Mouse (Mus musculus) ovary, adult 2 months (tissue): ENCODE results near the gene Zfp575. TPM values are rescaled to one million over a fixed set of nuclear protein-coding genes. Genes with fewer than 3 reads are reported as not detected.

Source experiments
- polyA plus RNA-seq: library from polyadenylated mRNA; depleted of rRNA; stranded (reverse); fragments of >200 nt; gene quantifications from 2 replicates; pipeline ENCODE4 v1.2.3, GENCODE M21; 2012; rRNA removed

Gene Zfp575
- polyA plus RNA-seq: 0.87 and 0.89 TPM in 2 replicates

GRCm38 (mm10) chr7:24587330-24588105 is at the start of gene Zfp575, which contains the start of gene Ethe1:
Gene Zfp575, minus strand, starts transcription at chr7:24587641.
Gene Ethe1, plus strand, starts transcription at chr7:24587543.

DNA sequence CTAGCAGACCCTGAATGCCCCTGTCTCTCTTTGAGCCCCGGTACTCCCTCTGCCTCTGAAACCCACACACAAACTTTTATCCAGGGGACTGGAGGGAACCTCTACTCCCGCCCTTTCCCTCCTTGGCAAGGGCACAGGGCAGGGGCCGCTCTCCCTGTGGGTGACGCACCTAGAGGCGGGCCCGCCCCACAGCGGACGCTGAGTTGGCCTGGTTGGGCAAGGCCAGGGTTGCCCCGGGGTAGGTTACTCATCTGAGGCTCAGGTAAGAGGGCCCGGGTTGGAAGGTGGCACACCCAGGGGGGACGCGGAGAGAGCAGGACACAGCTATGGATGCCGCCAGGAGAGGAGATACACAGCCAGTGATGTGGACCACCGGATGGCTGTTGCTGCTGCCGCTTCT is 48.8 kb upstream of the Zfp575 start, which contains the start of gene Lypd3:
TSS of gene Lypd3 (plus strand) at position 287 of the 400 bp plus-strand sequence.

DNA sequence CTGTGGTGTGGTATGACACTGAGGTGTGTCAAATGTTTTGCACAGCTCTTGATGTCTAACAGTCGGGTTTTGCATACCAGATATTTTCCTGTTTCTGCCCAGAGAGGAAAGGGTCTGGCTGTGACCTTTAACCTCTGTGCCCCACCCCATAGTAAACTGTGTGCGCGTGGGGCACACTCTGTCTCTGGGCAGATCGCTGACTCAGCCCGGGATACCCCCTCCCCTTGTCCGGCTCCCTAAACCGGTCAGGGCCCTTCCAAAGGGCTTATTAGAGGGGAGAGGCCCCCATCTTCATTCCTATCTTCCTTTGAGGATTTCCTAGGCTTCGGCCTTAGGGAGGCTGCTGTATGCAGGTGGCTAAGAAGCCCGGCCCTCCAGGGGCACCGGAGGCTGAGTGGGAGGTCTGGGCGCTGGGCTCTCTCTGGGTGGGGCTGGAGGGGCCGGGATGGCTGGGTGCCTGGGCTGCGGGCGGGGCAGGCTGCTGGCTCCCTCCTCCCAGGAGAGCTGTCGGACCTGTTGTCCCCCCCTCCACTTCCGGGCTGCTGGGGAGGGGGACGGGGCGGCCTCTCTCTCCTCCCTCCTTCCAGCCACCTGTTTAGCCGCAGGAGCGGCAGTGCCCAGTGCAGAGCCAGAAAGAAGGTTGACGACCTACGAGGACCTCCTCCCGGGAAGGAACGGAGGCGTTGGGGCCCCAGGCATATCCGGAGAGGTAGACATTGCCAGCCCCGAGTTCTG is 22.9 kb upstream of the Zfp575 start, which contains the start of gene Phldb3:
TSS of gene Phldb3 (plus strand) at position 620 of the 735 bp plus-strand sequence.

GRCm38 (mm10) chr7:24546068-24546614 is 41.3 kb downstream of the Zfp575 start, which contains the start of the genes Pinlyp and Xrcc1:
Gene Pinlyp, minus strand, starts transcription at chr7:24546118.
Gene Xrcc1, plus strand, starts transcription at chr7:24546289.

Other genes with a start within 250 kb of the Zfp575 start
- gene Lypd5, start 238.4 kb downstream of the Zfp575 start, polyA plus RNA-seq: not detected in 2 replicates
- 26.2 and 26.4 TPM in 2 replicates for gene Kcnn4, start 217.4 kb downstream of the Zfp575 start, polyA plus RNA-seq
- gene Smg9, start 188.0 kb downstream of the Zfp575 start, polyA plus RNA-seq: 57.8 and 74.7 TPM in 2 replicates
- 0.09 and 0.11 TPM in 2 replicates for gene Irgc1, start 135.3 kb downstream of the Zfp575 start, polyA plus RNA-seq
- gene Plaur, start 125.2 kb downstream of the Zfp575 start, polyA plus RNA-seq: 14.4 and 15.2 TPM in 2 replicates
- 39.2 and 47.2 TPM in 2 replicates for gene Cadm4, start 105.6 kb downstream of the Zfp575 start, polyA plus RNA-seq
- gene Zfp428, start 80.6 kb downstream of the Zfp575 start, polyA plus RNA-seq: 64.6 and 76.6 TPM in 2 replicates
- gene AC161166.1, start 75.2 kb downstream of the Zfp575 start, polyA plus RNA-seq: not detected in 2 replicates
- gene Irgq, start 57.0 kb downstream of the Zfp575 start, polyA plus RNA-seq: 21.1 and 23.3 TPM in 2 replicates
- 7.3 and 9.0 TPM in 2 replicates for gene Pinlyp, start 41.5 kb downstream of the Zfp575 start, polyA plus RNA-seq
- gene Xrcc1, start 41.4 kb downstream of the Zfp575 start, polyA plus RNA-seq: 68.3 and 73.5 TPM in 2 replicates
- gene Ethe1, start 98 bp downstream of the Zfp575 start, polyA plus RNA-seq: 29.5 and 37.1 TPM in 2 replicates
- gene Phldb3, start 23.1 kb upstream of the Zfp575 start, polyA plus RNA-seq: 2.6 and 3.5 TPM in 2 replicates
- 3.0 and 3.6 TPM in 2 replicates for gene Lypd3, start 48.9 kb upstream of the Zfp575 start, polyA plus RNA-seq
- gene Tex101, start 89.0 kb upstream of the Zfp575 start, polyA plus RNA-seq: not detected in 2 replicates
- gene BC049730, start 121.6 kb upstream of the Zfp575 start, polyA plus RNA-seq: not detected in 2 replicates
- gene Gm4763, start 139.3 kb upstream of the Zfp575 start, polyA plus RNA-seq: not detected in 2 replicates
- gene Cd177, start 172.7 kb upstream of the Zfp575 start, polyA plus RNA-seq: 3.6 and 5.0 TPM in 2 replicates
- gene Ceacam10, start 189.6 kb upstream of the Zfp575 start, polyA plus RNA-seq: 0.25 and 0.35 TPM in 2 replicates